Mouse (Mus musculus) midbrain, embryonic 16.5 days (tissue): ENCODE results near the gene Col25a1. TPM values are rescaled to one million over a fixed set of nuclear protein-coding genes. Genes with fewer than 3 reads are reported as not detected.
A peak's percentile ranks its signal among the peaks of the same experiment; 100 is the strongest.

Experiments
- ATAC-seq: fragments of 200-750 bp; cut with Nextera tagmentation; 2 replicates; pipeline ENCODE4 v1.8.0; 2017; ENCODE audit warnings: moderate TSS enrichment
- H3K27ac ChIP-seq: fragments of 300-500 bp; sonication (generic); 2 replicates; pipeline ENCODE4 v1.5.1; 2014; ENCODE audit warnings: mild to moderate bottlenecking, low read length, mixed read lengths
- H3K27me3 ChIP-seq: fragments of 300-500 bp; sonication (generic); 2 replicates; pipeline ENCODE4 v1.6.1; 2014; ENCODE audit warnings: low read depth, low read length, mixed read lengths; ENCODE audit not compliant: control insufficient read depth, insufficient read depth
- H3K36me3 ChIP-seq: fragments of 300-500 bp; sonication (generic); 2 replicates; pipeline ENCODE4 v1.6.1; 2014; ENCODE audit warnings: mild to moderate bottlenecking, low read length, moderate library complexity, mixed read lengths; ENCODE audit not compliant: control insufficient read depth, insufficient read depth
- H3K4me1 ChIP-seq: fragments of 300-500 bp; sonication (generic); 2 replicates; pipeline ENCODE4 v1.6.1; 2014; ENCODE audit warnings: mild to moderate bottlenecking, low read length, mixed read lengths; ENCODE audit not compliant: control insufficient read depth, insufficient read depth
- H3K4me2 ChIP-seq: fragments of 300-500 bp; sonication (generic); 2 replicates; pipeline ENCODE4 v1.6.1; 2014; ENCODE audit warnings: mild to moderate bottlenecking, low read length, mixed read lengths
- H3K4me3 ChIP-seq: fragments of 300-500 bp; sonication (generic); 2 replicates; pipeline ENCODE4 v1.5.1; 2014; ENCODE audit warnings: low read depth, mild to moderate bottlenecking, low read length, moderate library complexity, mixed read lengths
- H3K9ac ChIP-seq: fragments of 300-500 bp; sonication (generic); 2 replicates; pipeline ENCODE4 v1.6.1; 2014; ENCODE audit warnings: low read depth, low read length, mixed read lengths
- H3K9me3 ChIP-seq: fragments of 300-500 bp; sonication (generic); replicated peaks from 2 replicates; pipeline ENCODE4 v1.6.1; 2014; ENCODE audit warnings: mild to moderate bottlenecking, low read length, mixed read lengths; ENCODE audit not compliant: control insufficient read depth, poor library complexity, severe bottlenecking
- WGBS: fragments of 180-500 bp; shearing (Covaris S2); extraction: QIAGEN DNeasy Blood & Tissue Kit; methylation state at CpG from one replicate; pipeline ENCODE4 v1.1.7; 2014; 5-methylcytosine and 5-hydroxymethylcytosine counted together
- polyA plus RNA-seq: library from polyadenylated mRNA; unstranded; fragments of >200 nt; fragmentation: Nextera tagmentation; extraction: Ambion mirVana; gene quantifications from 2 replicates; pipeline ENCODE4 v1.2.1, GENCODE M21; 2015

Gene Col25a1
- polyA plus RNA-seq, 1 experiment from 2014 or later = 15.1 TPM

DNA sequence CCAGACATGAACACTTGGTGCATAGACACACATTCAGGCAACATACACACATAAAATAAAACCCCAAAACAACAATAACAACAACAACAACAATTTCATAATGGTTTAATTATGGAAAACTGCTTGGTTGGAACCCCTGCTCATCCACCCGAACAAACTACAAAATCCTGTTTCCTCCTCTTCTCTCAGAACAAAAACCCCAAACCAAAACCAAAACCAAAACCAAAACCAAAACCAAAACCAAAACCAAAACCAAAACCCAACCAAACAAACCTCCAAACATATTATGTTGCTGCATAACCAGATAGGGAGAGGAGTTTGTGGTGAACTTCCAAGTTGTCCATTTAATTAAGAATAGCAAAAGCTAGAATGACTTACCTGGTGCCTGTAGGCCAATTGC lies 17.9 kb downstream of the Col25a1 start:
- Histone ChIP-seq H3K9ac (no peak overlapping the region), H3K4me2 (no peak overlapping the region), H3K4me1 (peaks cover 10% of the 10 kb centered on the region), H3K4me3 (no peak overlapping the region), H3K36me3 (no peaks in the 10 kb centered on the region), H3K9me3 (no peaks in the 10 kb centered on the region), H3K27me3 (no peaks in the 10 kb centered on the region), H3K27ac (no peak overlapping the region)
- ATAC-seq = no peak
- WGBS = 100% methylated on average over 1 of the region's 1 CpGs

GRCm38 (mm10) chr3:130153117-130153516 lies 21.8 kb downstream of the Col25a1 start:
- no peak for ATAC-seq
- no peak overlapping the region for H3K4me3 ChIP-seq
- no peaks in the 10 kb centered on the region for H3K9me3 ChIP-seq
- H3K27ac ChIP-seq = no peak overlapping the region
- no peaks in the 10 kb centered on the region for H3K36me3 ChIP-seq
- H3K27me3 ChIP-seq = no peaks in the 10 kb centered on the region
- no peak overlapping the region for H3K4me2 ChIP-seq
- WGBS = 92% methylated on average over 3 of the region's 3 CpGs
- no peak overlapping the region for H3K9ac ChIP-seq
- no peaks in the 10 kb centered on the region for H3K4me1 ChIP-seq

DNA sequence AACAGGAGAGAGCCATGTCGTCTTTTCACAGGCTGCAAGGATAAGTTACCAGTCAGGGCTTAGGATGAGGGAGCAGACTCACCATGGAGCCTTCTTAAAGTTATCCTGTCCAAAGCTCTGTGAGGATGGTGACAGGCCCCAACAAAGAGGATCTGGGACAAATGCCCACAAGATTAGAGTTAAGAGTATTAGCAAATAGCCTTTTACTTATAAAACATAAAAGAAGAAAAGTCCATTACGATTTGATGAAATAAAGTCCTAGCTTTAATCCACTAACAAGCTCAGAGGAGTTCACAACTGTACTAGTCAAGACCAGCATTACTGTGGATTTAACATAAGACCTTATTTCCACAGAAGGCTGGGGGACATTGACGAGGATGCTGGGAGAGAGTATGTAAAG lies 26.2 kb downstream of the Col25a1 start:
- H3K9ac ChIP-seq = no peak overlapping the region
- no peaks in the 10 kb centered on the region for H3K27me3 ChIP-seq
- WGBS = 22% methylated on average over 3 of the region's 3 CpGs
- no peak for ATAC-seq
- 0 out of 2 replicates have a peak, but pooled peaks cover 2% of the 10 kb centered on the region for H3K4me1 ChIP-seq
- H3K36me3 ChIP-seq = no peaks in the 10 kb centered on the region
- H3K4me2 ChIP-seq = no peak overlapping the region
- H3K27ac ChIP-seq = no peak overlapping the region
- no peaks in the 10 kb centered on the region for H3K9me3 ChIP-seq
- no peak overlapping the region for H3K4me3 ChIP-seq

DNA sequence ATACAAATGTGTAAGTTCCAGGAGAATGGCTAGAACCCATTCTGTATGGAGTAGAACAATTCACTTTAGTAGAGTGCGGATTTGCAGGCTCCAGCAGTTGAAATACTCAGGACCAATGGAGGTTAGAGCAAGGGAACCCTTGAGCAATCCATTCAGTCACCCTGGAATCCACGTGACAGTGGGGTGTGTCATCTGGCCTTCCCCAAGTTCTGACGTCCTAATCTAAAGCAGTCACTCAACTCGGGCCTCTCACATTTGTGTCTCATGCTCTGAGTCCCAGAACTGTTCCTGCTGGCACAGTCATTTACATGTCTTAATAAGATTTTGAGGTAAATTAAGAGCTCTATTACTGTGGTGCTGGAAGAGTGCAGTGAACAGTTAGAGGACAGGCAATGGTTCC lies 28.6 kb downstream of the Col25a1 start:
- Histone ChIP-seq H3K27me3 (no peaks in the 10 kb centered on the region), H3K36me3 (no peaks in the 10 kb centered on the region), H3K9me3 (no peaks in the 10 kb centered on the region), H3K27ac (no peak overlapping the region), H3K4me1 (0 out of 2 replicates have a peak, but pooled peaks cover 2% of the 10 kb centered on the region), H3K4me2 (no peak overlapping the region), H3K4me3 (no peak overlapping the region), H3K9ac (no peak overlapping the region)
- WGBS = 66% methylated on average over 4 of the region's 4 CpGs
- no peak for ATAC-seq

DNA sequence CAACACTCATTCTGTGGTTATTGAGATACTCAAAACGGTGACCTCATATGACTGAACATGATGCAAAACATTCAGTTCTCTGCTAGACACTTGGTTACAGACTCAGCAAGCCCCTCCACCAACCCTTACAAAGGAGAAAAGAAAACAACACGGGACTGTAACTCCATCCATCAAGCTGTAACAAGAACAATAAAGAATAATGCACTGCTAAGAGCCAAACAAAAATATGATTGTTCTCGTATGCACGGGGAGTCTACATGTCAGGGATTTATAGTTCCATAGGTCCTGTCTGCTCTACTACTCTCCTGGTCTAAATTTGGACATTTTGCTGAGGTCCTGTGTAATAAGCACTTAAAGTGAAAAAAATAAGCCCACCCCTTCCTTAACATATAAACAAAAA lies 29.6 kb downstream of the Col25a1 start:
- H3K36me3 ChIP-seq = no peaks in the 10 kb centered on the region
- H3K4me1 ChIP-seq = 0 out of 2 replicates have a peak, but pooled peaks cover 2% of the 10 kb centered on the region
- H3K4me2 ChIP-seq = no peak overlapping the region
- no peaks in the 10 kb centered on the region for H3K27me3 ChIP-seq
- H3K9ac ChIP-seq = no peak overlapping the region
- no peak for ATAC-seq
- no peak overlapping the region for H3K27ac ChIP-seq
- no peaks in the 10 kb centered on the region for H3K9me3 ChIP-seq
- H3K4me3 ChIP-seq = no peak overlapping the region
- 61% methylated on average over 4 of the region's 4 CpGs for WGBS

DNA sequence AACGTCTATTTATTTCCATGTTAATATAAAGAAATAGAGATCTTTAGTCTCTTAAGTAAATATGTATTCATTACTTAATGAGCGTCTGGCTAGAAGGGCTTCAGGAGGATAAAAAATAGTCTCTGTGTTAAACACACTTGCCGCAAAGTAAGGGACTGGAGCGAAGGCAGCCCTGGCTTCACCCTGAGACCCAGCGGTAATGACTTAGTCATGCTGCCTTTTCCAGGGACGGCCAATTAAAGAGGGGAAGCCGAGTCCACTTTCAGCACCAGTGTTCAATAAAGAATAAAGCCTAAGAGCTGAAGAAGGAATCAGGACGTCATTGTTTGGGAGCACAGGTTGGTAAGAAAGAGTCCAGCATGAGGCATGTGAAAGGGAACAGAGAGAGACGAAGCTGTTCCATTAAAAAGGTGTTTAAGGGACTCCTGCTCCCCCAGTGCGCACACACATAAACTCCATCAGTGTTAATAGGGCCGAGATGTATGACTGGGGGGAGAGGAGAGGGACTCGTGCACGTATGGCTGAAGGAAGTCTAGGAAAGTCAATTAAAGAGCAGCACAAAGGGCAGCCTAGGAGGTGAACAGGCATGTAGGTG lies 30.1 kb downstream of the Col25a1 start:
- no peak overlapping the region for H3K27ac ChIP-seq
- H3K4me2 ChIP-seq = no peak overlapping the region
- H3K36me3 ChIP-seq = no peaks in the 10 kb centered on the region
- no peaks in the 10 kb centered on the region for H3K27me3 ChIP-seq
- no peak for ATAC-seq
- WGBS = 40% methylated on average over 13 of the region's 13 CpGs
- H3K4me3 ChIP-seq = no peak overlapping the region
- no peak overlapping the region for H3K9ac ChIP-seq
- H3K9me3 ChIP-seq = no peaks in the 10 kb centered on the region
- 0 out of 2 replicates have a peak, but pooled peaks cover 2% of the 10 kb centered on the region for H3K4me1 ChIP-seq

- ATAC-seq = no peak
- H3K27me3 ChIP-seq = no peaks in the 10 kb centered on the region
- no peaks in the 10 kb centered on the region for H3K9me3 ChIP-seq
- no peak overlapping the region for H3K9ac ChIP-seq
- no peak overlapping the region for H3K27ac ChIP-seq
- no peak overlapping the region for H3K4me3 ChIP-seq
- H3K4me2 ChIP-seq = no peak overlapping the region
- H3K36me3 ChIP-seq = no peaks in the 10 kb centered on the region
- no peaks in the 10 kb centered on the region for H3K4me1 ChIP-seq
- WGBS = 70% methylated on average over 4 of the region's 4 CpGs
Observed at GRCm38 (mm10) chr3:130166875-130167274, 35.6 kb downstream of the Col25a1 start.

- WGBS = 78% methylated on average over 17 of the region's 17 CpGs
- Histone ChIP-seq H3K36me3 (no peaks in the 10 kb centered on the region), H3K4me2 (peak overlapping the region; percentile 17), H3K4me1 (no peaks in the 10 kb centered on the region), H3K27me3 (no peaks in the 10 kb centered on the region), H3K9me3 (no peaks in the 10 kb centered on the region), H3K27ac (no peak overlapping the region), H3K4me3 (0 out of 2 replicates have a peak overlapping the region, but pooled peaks have one; percentile 13), H3K9ac (no peak overlapping the region)
- 0 out of 2 replicates have a peak, but pooled peaks have one; percentile 21 for ATAC-seq
Observed at GRCm38 (mm10) chr3:130172764-130173163, 41.5 kb downstream of the Col25a1 start.

DNA sequence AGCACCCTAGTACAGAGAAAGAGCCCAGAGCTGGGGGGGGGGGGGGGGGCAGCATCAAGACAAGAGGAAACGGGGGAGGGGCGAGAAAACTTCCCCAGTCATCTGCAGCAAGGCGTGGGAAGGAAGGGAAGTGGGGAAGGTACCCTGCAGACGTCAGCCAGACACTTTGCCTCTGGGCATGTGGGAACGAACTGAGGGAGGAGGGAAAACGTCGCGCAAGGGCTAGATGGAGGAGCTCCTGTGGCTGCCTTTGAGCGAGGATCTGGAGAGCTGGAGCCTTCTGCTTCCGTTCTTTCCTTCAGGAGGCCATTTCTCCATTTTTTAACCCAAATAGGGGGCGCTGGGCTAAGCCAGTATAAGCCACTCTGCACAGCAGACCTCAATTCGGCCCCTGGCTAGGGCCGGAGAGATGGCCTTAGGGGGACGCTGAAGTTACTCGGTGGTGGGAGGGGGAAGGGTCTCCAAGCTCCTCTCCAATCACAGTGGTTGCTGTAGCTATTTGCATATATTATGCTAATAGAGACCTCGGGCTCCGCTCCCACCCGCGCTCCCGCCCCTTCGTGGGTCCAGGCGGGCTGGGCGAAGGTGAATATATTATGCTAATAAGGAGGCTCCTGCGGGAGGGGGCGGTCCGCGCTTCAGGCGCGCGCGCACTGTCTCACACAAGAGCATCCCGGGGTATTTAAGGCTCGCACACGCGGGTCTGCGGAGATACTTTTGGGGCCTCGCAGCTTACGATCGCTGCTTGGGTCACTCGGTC lies 49.1 kb downstream of the Col25a1 start:
- Histone ChIP-seq H3K4me3 (peak overlapping the region; percentile 65), H3K4me2 (peak overlapping the region; percentile 98), H3K27ac (peak overlapping the region; percentile 74), H3K9me3 (no peaks in the 10 kb centered on the region), H3K4me1 (peaks cover 4% of the 10 kb centered on the region), H3K9ac (peak overlapping the region; percentile 65), H3K27me3 (no peaks in the 10 kb centered on the region), H3K36me3 (no peaks in the 10 kb centered on the region)
- under 1% methylated on average over 40 of the region's 40 CpGs for WGBS
- ATAC-seq = peak; percentile 92
